9 mouse cellular contexts compared by ENCODE assay signal in the genomic region with DNA sequence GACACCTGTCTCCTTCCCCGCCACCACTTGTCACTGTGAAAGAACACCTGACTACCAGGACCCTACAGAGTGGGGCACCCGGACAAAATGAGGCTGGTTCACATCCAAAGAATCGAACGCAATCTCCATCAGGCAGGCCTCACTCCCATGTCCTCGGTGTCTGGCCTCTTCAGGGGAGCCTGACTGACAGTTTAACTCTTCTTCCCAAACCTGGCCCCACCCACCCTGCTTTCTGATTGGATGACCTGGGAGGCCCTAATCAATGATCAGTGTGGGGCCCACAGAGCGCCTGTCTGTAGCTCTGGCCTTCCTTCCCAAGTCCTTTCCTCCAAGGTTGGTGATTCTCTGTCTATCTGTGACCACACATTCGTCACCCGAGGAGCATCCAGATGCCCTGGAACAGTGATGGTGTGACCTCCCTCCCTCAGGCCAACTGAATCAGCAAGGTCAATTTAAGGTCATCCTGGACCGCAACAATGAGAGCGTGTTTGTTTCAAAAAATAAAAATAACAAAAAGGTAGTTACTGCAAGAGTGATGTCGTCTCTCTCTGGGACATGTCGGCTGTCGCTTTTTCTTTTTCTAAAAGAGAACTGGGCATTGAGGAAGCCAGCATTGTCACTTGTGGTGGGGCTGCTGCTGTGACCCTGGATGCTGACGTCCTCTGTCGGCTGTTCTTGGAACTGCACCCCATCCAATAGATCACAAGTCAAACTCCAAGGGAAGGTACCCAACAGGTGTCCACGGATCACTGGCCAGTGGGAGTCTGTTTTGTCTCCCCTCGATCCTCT. TPM values are rescaled to one million over a fixed set of nuclear protein-coding genes. Genes with fewer than 3 reads are reported as not detected.
A peak's percentile ranks its signal among the peaks of the same experiment; 100 is the strongest.
DNase-seq lines count a peak whose midpoint lies in the region; ATAC-seq and TF ChIP-seq lines count a peak whose summit lies in the region.
"Had no signal": no experiment of that assay in that cellular context is flagged by ENCODE, and none has a peak within 500 bp of the region (broad histone marks: within the 10 kb centered on the region; RNA-seq: fewer than 3 reads in every experiment).

No protein-coding gene starts in this region.

- H3K9me3 ChIP-seq in intestine, embryonic 15.5 days = no peaks in the 10 kb centered on the region

- no peak overlapping the region for H3K27ac ChIP-seq in heart, adult 2 months
- H3K27ac ChIP-seq in testis, adult 2 months (ENCODE audit: control insufficient read depth, insufficient read depth, low read depth, low read length) = no peak overlapping the region
- no peak overlapping the region for H3K27ac ChIP-seq in intestine, embryonic 15.5 days

- no peak for TF ChIP-seq EP300 in heart, adult 2 months (IDR thresholded peaks at IDR 0.05; ENCODE audit: insufficient read depth, low read depth, low read length)

- no peak overlapping the region for H3K9ac ChIP-seq in heart, adult 2 months (ENCODE audit: low read depth, low read length)
- no peak overlapping the region for H3K9ac ChIP-seq in intestine, embryonic 15.5 days

- peak; percentile 39 for TF ChIP-seq CTCF in heart, adult 2 months (IDR thresholded peaks at IDR 0.05)
- TF ChIP-seq CTCF in testis, adult 2 months (IDR thresholded peaks at IDR 0.05; ENCODE audit: control insufficient read depth, insufficient read depth, insufficient replicate concordance, low read depth, low read length) = peak; percentile 77; the same call in 1 of the 2 replicates

- H3K36me3 ChIP-seq in heart, adult 2 months (ENCODE audit: control insufficient read depth, insufficient read depth, low read length) = no peaks in the 10 kb centered on the region
- H3K36me3 ChIP-seq in testis, adult 2 months (ENCODE audit: control insufficient read depth, insufficient read depth, low read length) = no peaks in the 10 kb centered on the region
- H3K36me3 ChIP-seq in intestine, embryonic 15.5 days = no peaks in the 10 kb centered on the region

- intact Hi-C loops in heart, adult 2 months (cut with DNase I) = no loop called here
- intact Hi-C loops in heart, postnatal 25 days (cut with DNase I) = no loop called here

- 60% methylated on average over 17 of the region's 17 CpGs for WGBS in heart, adult 2 months
- 52% methylated on average over 17 of the region's 17 CpGs for WGBS in intestine, embryonic 15.5 days

- no peak overlapping the region for H3K4me3 ChIP-seq in heart, adult 2 months
- H3K4me3 ChIP-seq in testis, adult 2 months (ENCODE audit: control insufficient read depth, low read depth, low read length) = no peak overlapping the region; the same call in 1 of the 2 replicates
- H3K4me3 ChIP-seq in intestine, embryonic 15.5 days (replicated peaks) = no peak overlapping the region

- peaks cover 1% of the 10 kb centered on the region; the same call in 1 of the 2 replicates for H3K4me1 ChIP-seq in heart, adult 2 months (ENCODE audit: control insufficient read depth, insufficient read depth, low read length)
- H3K4me1 ChIP-seq in testis, adult 2 months (ENCODE audit: control insufficient read depth, insufficient read depth, low read length) = peaks cover 35% of the 10 kb centered on the region
- peaks cover 37% of the 10 kb centered on the region for H3K4me1 ChIP-seq in intestine, embryonic 15.5 days (replicated peaks)

- no peaks in the 10 kb centered on the region for H3K79me2 ChIP-seq in heart, adult 2 months (replicated peaks; ENCODE audit: control insufficient read depth, insufficient read depth, low read length)

- ATAC-seq in intestine, embryonic 15.5 days = peak; percentile 40

- no peak overlapping the region for H3K4me2 ChIP-seq in intestine, embryonic 15.5 days (replicated peaks)

- DNase-seq in heart, adult 2 months = no peak
- no peak for DNase-seq in heart, postnatal 25 days (ENCODE audit: low spot score)
- no peak for DNase-seq in testis, postnatal 14 days (ENCODE audit: low spot score)
- DNase-seq in T-cell, adult 2 months (ENCODE audit: low spot score) = no peak
- DNase-seq in spleen, adult 12 weeks (ENCODE audit: low spot score) = no peak
- no peak for DNase-seq in adipocyte (ENCODE audit: low spot score)
- DNase-seq: lung, adult 18-20 months had no signal

- no peak for TF ChIP-seq POLR2A in heart, adult 2 months (IDR thresholded peaks at IDR 0.05; ENCODE audit: insufficient read depth, low read depth, low read length)
- TF ChIP-seq POLR2A in testis, adult 2 months (IDR thresholded peaks at IDR 0.05; ENCODE audit: control insufficient read depth, low read depth, low read length) = no peak

- no peaks in the 10 kb centered on the region for H3K27me3 ChIP-seq in heart, adult 2 months (ENCODE audit: control insufficient read depth, insufficient read depth, low read length)
- no peaks in the 10 kb centered on the region for H3K27me3 ChIP-seq in testis, adult 2 months (ENCODE audit: control insufficient read depth, insufficient read depth, low read length)
- no peaks in the 10 kb centered on the region for H3K27me3 ChIP-seq in intestine, embryonic 15.5 days (replicated peaks)

RNA-seq across cellular contexts. Expression of a gene that starts 28.7 kb away (rescaled TPM):
- total RNA-seq in heart, adult 2 months (2021) = 10 to 100 TPM; 41.7 to 44.9 TPM
- polyA plus RNA-seq in heart, adult 2 months (2012; rRNA removed) = 10.0 and 17.2 TPM in 2 replicates
- total RNA-seq in heart, postnatal 25 days (2021) = 10 to 100 TPM; 41.8 to 41.9 TPM
- polyA plus RNA-seq in testis, adult 2 months (2012; rRNA removed) = 13.2 and 17.7 TPM in 2 replicates
- 138 and 145 TPM in 2 replicates for polyA plus RNA-seq in intestine, embryonic 15.5 days (2015; fragmentation: Nextera tagmentation; extraction: Ambion mirVana)
